Comparison of ENCODE assay signal across 16 mouse cellular contexts in genomic region chr10:59509197-59509596, GRCm38 (mm10).
DNase-seq lines count a peak whose midpoint lies in the region; ATAC-seq and TF ChIP-seq lines count a peak whose summit lies in the region.
"Had no signal": no experiment of that assay in that cellular context is flagged by ENCODE, and none has a peak within 500 bp of the region (broad histone marks: within the 10 kb centered on the region; RNA-seq: fewer than 3 reads in every experiment).

No protein-coding gene starts in this region.

- H3K9ac ChIP-seq in limb, embryonic 12.5 days (replicated peaks): no peak overlapping the region
- H3K9ac ChIP-seq in stomach, embryonic 14.5 days (replicated peaks; ENCODE audit: low read depth, low read length): no peak overlapping the region
- H3K9ac ChIP-seq: embryonic facial prominence, embryonic 12.5 days; forebrain, postnatal 0 days; midbrain, embryonic 12.5 days had no signal

- no peaks in the 10 kb centered on the region for H3K27me3 ChIP-seq in limb, embryonic 12.5 days
- no peaks in the 10 kb centered on the region for H3K27me3 ChIP-seq in limb, embryonic 10.5 days (ENCODE audit: low read depth, poor library complexity, severe bottlenecking)
- H3K27me3 ChIP-seq in stomach, embryonic 14.5 days (ENCODE audit: control insufficient read depth, insufficient read depth, low read length): no peaks in the 10 kb centered on the region
- H3K27me3 ChIP-seq: embryonic facial prominence, embryonic 12.5 days; midbrain, embryonic 12.5 days had no signal

- H3K4me2 ChIP-seq in limb, embryonic 12.5 days: no peak overlapping the region
- no peak overlapping the region for H3K4me2 ChIP-seq in stomach, embryonic 14.5 days (replicated peaks; ENCODE audit: low read depth, low read length)
- H3K4me2 ChIP-seq: embryonic facial prominence, embryonic 12.5 days; midbrain, embryonic 12.5 days had no signal

- H3K27ac ChIP-seq in gastrocnemius, adult 2 months: peak overlapping the region; percentile 35; the same call in 1 of the 2 replicates
- peak overlapping the region; percentile 79 for H3K27ac ChIP-seq in limb, embryonic 12.5 days
- H3K27ac ChIP-seq in limb, embryonic 10.5 days: no peak overlapping the region
- H3K27ac ChIP-seq in cortical plate, adult 2 months (ENCODE audit: insufficient read depth, low read length): 0 out of 2 replicates have a peak overlapping the region, but pooled peaks have one; percentile 15
- H3K27ac ChIP-seq in stomach, embryonic 14.5 days (ENCODE audit: low read length): peak overlapping the region; percentile 74
- H3K27ac ChIP-seq: embryonic facial prominence, embryonic 12.5 days; midbrain, embryonic 12.5 days had no signal

- 62% methylated on average over 4 of the region's 4 CpGs for WGBS in limb, embryonic 12.5 days
- 90% methylated on average over 4 of the region's 4 CpGs for WGBS in limb, embryonic 10.5 days
- WGBS in stomach, embryonic 14.5 days: 23% methylated on average over 4 of the region's 4 CpGs

- no peaks in the 10 kb centered on the region for H3K36me3 ChIP-seq in limb, embryonic 12.5 days
- H3K36me3 ChIP-seq in limb, embryonic 10.5 days: no peaks in the 10 kb centered on the region
- H3K36me3 ChIP-seq in stomach, embryonic 14.5 days (ENCODE audit: control insufficient read depth, insufficient read depth, low read length): no peaks in the 10 kb centered on the region
- H3K36me3 ChIP-seq: embryonic facial prominence, embryonic 12.5 days; midbrain, embryonic 12.5 days had no signal

- no peak for TF ChIP-seq CTCF in gastrocnemius, adult 2 months (IDR thresholded peaks at IDR 0.05)
- no peak for TF ChIP-seq CTCF in cortical plate, adult 2 months (IDR thresholded peaks at IDR 0.05; ENCODE audit: extremely low read depth, insufficient read depth, low read length)

- DNase-seq in gastrocnemius, adult 2 months: no peak
- no peak for DNase-seq in gastrocnemius, adult 18-20 months (ENCODE audit: low spot score)
- DNase-seq in limb, embryonic 10.5 days (ENCODE audit: low spot score): no peak
- DNase-seq in frontal cortex, postnatal 25 days (ENCODE audit: low spot score in 2 of 2): no peak
- DNase-seq in retina, embryonic 14.5 days (ENCODE audit: low spot score): no peak
- DNase-seq: cerebellum, postnatal 10 days; forebrain, postnatal 0 days; gastrocnemius, postnatal 36 days; kidney, adult 8-10 months; left cerebral cortex, postnatal 4 days; lung, adult 2 months had no signal

- H3K9me3 ChIP-seq in limb, embryonic 12.5 days: no peaks in the 10 kb centered on the region
- H3K9me3 ChIP-seq in limb, embryonic 10.5 days (replicated peaks): no peaks in the 10 kb centered on the region
- no peaks in the 10 kb centered on the region for H3K9me3 ChIP-seq in stomach, embryonic 14.5 days (ENCODE audit: control insufficient read depth, low read depth, low read length)
- H3K9me3 ChIP-seq: embryonic facial prominence, embryonic 12.5 days; midbrain, embryonic 12.5 days had no signal

- ATAC-seq in limb, embryonic 12.5 days (ENCODE audit: insufficient number of reproducible peaks, insufficient read depth, low FRiP score, low TSS enrichment, low read depth): no peak
- no peak for ATAC-seq in stomach, embryonic 14.5 days (ENCODE audit: insufficient number of reproducible peaks, insufficient read depth, low FRiP score, low read depth)
- ATAC-seq: forebrain, postnatal 0 days had no signal

- no peak overlapping the region for H3K4me3 ChIP-seq in gastrocnemius, adult 2 months
- H3K4me3 ChIP-seq in limb, embryonic 12.5 days (replicated peaks): no peak overlapping the region
- H3K4me3 ChIP-seq in limb, embryonic 10.5 days: no peak overlapping the region
- no peak overlapping the region for H3K4me3 ChIP-seq in cortical plate, adult 2 months (ENCODE audit: insufficient read depth, low read length)
- no peak overlapping the region for H3K4me3 ChIP-seq in stomach, embryonic 14.5 days (ENCODE audit: low read depth, low read length)
- H3K4me3 ChIP-seq: embryonic facial prominence, embryonic 12.5 days; midbrain, embryonic 12.5 days had no signal

- intact Hi-C loops in gastrocnemius, adult 2 months (cut with DNase I): no loop called here

- H3K4me1 ChIP-seq in limb, embryonic 12.5 days (replicated peaks): peaks cover 40% of the 10 kb centered on the region
- peaks cover 36% of the 10 kb centered on the region for H3K4me1 ChIP-seq in limb, embryonic 10.5 days
- peaks cover 8% of the 10 kb centered on the region for H3K4me1 ChIP-seq in cortical plate, adult 2 months (ENCODE audit: control insufficient read depth, insufficient read depth, low read length)
- peaks cover 23% of the 10 kb centered on the region for H3K4me1 ChIP-seq in stomach, embryonic 14.5 days (ENCODE audit: control insufficient read depth, insufficient read depth, low read length)

- no peak for TF ChIP-seq POLR2A in cortical plate, adult 2 months (IDR thresholded peaks at IDR 0.05; ENCODE audit: extremely low read depth, insufficient read depth, low read length)
